Mouse (Mus musculus) midbrain, embryonic 12.5 days (tissue): ENCODE measurements at regions not wholly inside any gene's neighbourhood (a gene's known extent, or its start where the extent isn't known, plus 50 kb on each side); places are given as distances from the start of the nearest gene placed in this dataset.

Experiments used
- ATAC-seq: fragments of 200-750 bp; cut with Nextera tagmentation; 2 replicates; pipeline ENCODE4 v1.8.0; 2017; ENCODE audit warnings: low read depth, moderate TSS enrichment, moderate library complexity; ENCODE audit not compliant: low FRiP score
- H3K27ac ChIP-seq: fragments of 300-500 bp; sonication (generic); replicated peaks from 2 replicates; pipeline ENCODE4 v1.5.1; 2016; ENCODE audit warnings: mild to moderate bottlenecking
- H3K27me3 ChIP-seq: fragments of 300-500 bp; sonication (generic); 2 replicates; pipeline ENCODE4 v1.6.1; 2016; ENCODE audit warnings: mild to moderate bottlenecking
- H3K36me3 ChIP-seq: fragments of 300-500 bp; sonication (generic); 2 replicates; pipeline ENCODE4 v1.6.1; 2016
- H3K4me1 ChIP-seq: fragments of 300-500 bp; sonication (generic); 2 replicates; pipeline ENCODE4 v1.6.1; 2016
- H3K4me2 ChIP-seq: fragments of 300-500 bp; sonication (generic); replicated peaks from 2 replicates; pipeline ENCODE4 v1.6.1; 2016; ENCODE audit warnings: mild to moderate bottlenecking, moderate library complexity
- H3K4me3 ChIP-seq: fragments of 300-500 bp; sonication (generic); 2 replicates; pipeline ENCODE4 v1.5.1; 2016; ENCODE audit warnings: mild to moderate bottlenecking
- H3K9ac ChIP-seq: fragments of 300-500 bp; sonication (generic); replicated peaks from 2 replicates; pipeline ENCODE4 v1.6.1; 2016; ENCODE audit warnings: mild to moderate bottlenecking, moderate library complexity
- H3K9me3 ChIP-seq: fragments of 300-500 bp; sonication (generic); 2 replicates; pipeline ENCODE4 v1.6.1; 2016; ENCODE audit warnings: mild to moderate bottlenecking
- WGBS: fragments of 180-500 bp; shearing (Covaris S2); methylation state at CpG from one replicate; pipeline ENCODE4 v1.1.7; 2016; 5-methylcytosine and 5-hydroxymethylcytosine counted together

- no peaks in the 10 kb centered on the region for H3K9me3 ChIP-seq
- WGBS = 76% methylated on average over 1 of the region's 1 CpGs
- H3K4me1 ChIP-seq = no peaks in the 10 kb centered on the region
- H3K27ac ChIP-seq = no peak overlapping the region
- no peaks in the 10 kb centered on the region for H3K27me3 ChIP-seq
- H3K9ac ChIP-seq = no peak overlapping the region
- H3K4me2 ChIP-seq = no peak overlapping the region
- H3K36me3 ChIP-seq = no peaks in the 10 kb centered on the region
- no peak overlapping the region for H3K4me3 ChIP-seq
- ATAC-seq = no peak
Observed at GRCm38 (mm10) chr5:61943376-61943775, 134.8 kb downstream of the G6pd2 start.

GRCm38 (mm10) chr5:61985211-61985610 lies 176.6 kb downstream of the G6pd2 start:
- no peaks in the 10 kb centered on the region for H3K9me3 ChIP-seq
- no peak overlapping the region for H3K4me3 ChIP-seq
- H3K4me1 ChIP-seq = no peaks in the 10 kb centered on the region
- ATAC-seq = no peak
- H3K27ac ChIP-seq = no peak overlapping the region
- no peaks in the 10 kb centered on the region for H3K36me3 ChIP-seq
- H3K27me3 ChIP-seq = no peaks in the 10 kb centered on the region
- no peak overlapping the region for H3K4me2 ChIP-seq
- 51% methylated on average over 1 of the region's 1 CpGs for WGBS
- H3K9ac ChIP-seq = no peak overlapping the region

GRCm38 (mm10) chr5:62019506-62019905 lies 210.9 kb downstream of the G6pd2 start:
- Histone ChIP-seq H3K27me3 (no peaks in the 10 kb centered on the region), H3K27ac (no peak overlapping the region), H3K4me2 (no peak overlapping the region), H3K4me3 (no peak overlapping the region), H3K36me3 (no peaks in the 10 kb centered on the region), H3K9me3 (no peaks in the 10 kb centered on the region), H3K9ac (no peak overlapping the region), H3K4me1 (no peaks in the 10 kb centered on the region)
- WGBS = 84% methylated on average over 4 of the region's 4 CpGs
- no peak for ATAC-seq

DNA sequence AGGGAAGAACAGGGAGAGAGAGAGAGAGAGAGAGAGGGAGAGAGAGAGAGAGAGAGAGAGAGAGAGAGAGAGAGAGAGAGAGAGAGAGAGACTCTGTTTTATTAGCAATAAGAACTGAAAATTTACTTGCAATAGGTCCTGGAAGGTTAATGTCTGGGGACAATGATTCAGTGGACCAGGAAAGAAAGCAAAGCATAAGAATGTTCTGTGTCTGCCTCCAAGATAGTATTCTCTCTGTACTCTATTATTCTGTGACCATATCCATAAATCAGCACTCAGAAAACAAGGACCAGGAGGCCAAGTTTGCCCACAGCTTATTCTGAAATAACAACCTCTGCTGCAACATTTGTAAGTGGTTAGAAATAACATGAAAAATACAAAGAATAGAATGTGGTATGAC lies 211.6 kb downstream of the G6pd2 start:
- Histone ChIP-seq H3K27me3 (no peaks in the 10 kb centered on the region), H3K4me3 (no peak overlapping the region), H3K27ac (no peak overlapping the region), H3K4me1 (no peaks in the 10 kb centered on the region), H3K9me3 (no peaks in the 10 kb centered on the region), H3K4me2 (no peak overlapping the region), H3K36me3 (no peaks in the 10 kb centered on the region), H3K9ac (no peak overlapping the region)
- ATAC-seq = no peak

- Histone ChIP-seq H3K9ac (no peak overlapping the region), H3K27me3 (no peaks in the 10 kb centered on the region)
Observed at GRCm38 (mm10) chr5:62041475-62041874, 232.9 kb downstream of the G6pd2 start.

GRCm38 (mm10) chr5:62043678-62044077 lies 235.1 kb downstream of the G6pd2 start:
- H3K9ac ChIP-seq = no peak overlapping the region
- H3K4me1 ChIP-seq = no peaks in the 10 kb centered on the region
- H3K4me3 ChIP-seq = no peak overlapping the region
- no peaks in the 10 kb centered on the region for H3K36me3 ChIP-seq
- ATAC-seq = no peak
- H3K4me2 ChIP-seq = no peak overlapping the region
- 72% methylated on average over 2 of the region's 2 CpGs for WGBS
- no peak overlapping the region for H3K27ac ChIP-seq
- H3K9me3 ChIP-seq = no peaks in the 10 kb centered on the region
- no peaks in the 10 kb centered on the region for H3K27me3 ChIP-seq

More at GRCm38 (mm10) chr5:62041475-62041874, 232.9 kb downstream of the G6pd2 start:
- no peak for ATAC-seq
- Histone ChIP-seq H3K4me1 (no peaks in the 10 kb centered on the region), H3K9me3 (no peaks in the 10 kb centered on the region), H3K27ac (no peak overlapping the region), H3K4me2 (no peak overlapping the region), H3K4me3 (no peak overlapping the region), H3K36me3 (no peaks in the 10 kb centered on the region)
- 80% methylated on average over 2 of the region's 2 CpGs for WGBS

DNA sequence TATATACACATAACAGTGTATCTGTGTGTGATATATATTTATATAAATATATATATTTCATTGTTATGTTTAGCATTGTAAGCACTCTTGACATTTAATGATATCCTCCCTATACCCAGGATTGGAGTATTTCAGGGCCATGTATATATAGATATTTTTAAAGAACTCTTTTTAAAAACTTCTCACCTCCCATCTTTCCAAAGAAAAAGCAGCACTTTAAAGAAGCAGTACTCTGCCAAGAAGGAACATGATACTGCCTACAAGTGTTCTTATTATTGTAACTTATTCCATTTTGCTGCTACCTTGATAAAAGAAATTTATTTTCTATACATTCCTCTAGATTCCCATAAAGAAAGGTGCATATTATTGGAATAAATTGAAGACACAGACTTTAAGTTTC lies 270.4 kb downstream of the G6pd2 start:
- no peaks in the 10 kb centered on the region for H3K36me3 ChIP-seq
- H3K4me3 ChIP-seq = no peak overlapping the region
- ATAC-seq = no peak
- H3K9me3 ChIP-seq = no peaks in the 10 kb centered on the region
- H3K27ac ChIP-seq = no peak overlapping the region
- no peaks in the 10 kb centered on the region for H3K27me3 ChIP-seq
- H3K9ac ChIP-seq = no peak overlapping the region
- H3K4me2 ChIP-seq = no peak overlapping the region
- H3K4me1 ChIP-seq = no peaks in the 10 kb centered on the region

- no peak overlapping the region for H3K9ac ChIP-seq
- H3K4me2 ChIP-seq = no peak overlapping the region
- no peaks in the 10 kb centered on the region for H3K9me3 ChIP-seq
- no peaks in the 10 kb centered on the region for H3K36me3 ChIP-seq
- H3K27ac ChIP-seq = no peak overlapping the region
- no peak for ATAC-seq
- H3K27me3 ChIP-seq = no peaks in the 10 kb centered on the region
- no peak overlapping the region for H3K4me3 ChIP-seq
- no peaks in the 10 kb centered on the region for H3K4me1 ChIP-seq
- WGBS = 91% methylated on average over 1 of the region's 1 CpGs
Observed at GRCm38 (mm10) chr5:62089538-62089937, 280.9 kb downstream of the G6pd2 start.

- ATAC-seq = no peak
- H3K9me3 ChIP-seq = no peaks in the 10 kb centered on the region
- H3K4me2 ChIP-seq = no peak overlapping the region
- no peak overlapping the region for H3K27ac ChIP-seq
- no peak overlapping the region for H3K9ac ChIP-seq
- H3K4me1 ChIP-seq = no peaks in the 10 kb centered on the region
- no peaks in the 10 kb centered on the region for H3K36me3 ChIP-seq
- H3K4me3 ChIP-seq = no peak overlapping the region
- H3K27me3 ChIP-seq = no peaks in the 10 kb centered on the region
Observed at GRCm38 (mm10) chr5:62096052-62096451, 287.4 kb downstream of the G6pd2 start.

DNA sequence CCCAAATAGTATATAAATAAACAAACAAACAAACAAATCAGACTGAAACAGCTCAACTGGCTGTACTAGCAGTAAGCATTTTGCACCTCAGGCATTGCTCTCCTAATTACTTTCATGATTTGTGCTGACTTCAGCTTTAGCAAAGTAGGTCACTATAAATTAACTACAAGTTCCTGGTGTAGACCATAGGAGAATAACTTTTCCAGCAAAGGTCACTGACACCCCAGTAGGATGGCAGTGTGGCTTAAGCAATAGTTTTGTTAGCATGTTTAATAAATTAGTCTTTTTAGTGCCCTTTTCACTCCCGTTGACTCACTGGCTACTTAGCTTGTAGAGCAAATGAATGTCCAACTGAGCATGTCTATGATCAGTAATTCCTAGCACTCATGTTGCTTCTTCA lies 304.6 kb downstream of the G6pd2 start:
- Histone ChIP-seq H3K4me3 (no peak overlapping the region), H3K4me1 (no peaks in the 10 kb centered on the region), H3K9me3 (no peaks in the 10 kb centered on the region), H3K36me3 (no peaks in the 10 kb centered on the region), H3K9ac (no peak overlapping the region), H3K27ac (no peak overlapping the region), H3K27me3 (no peaks in the 10 kb centered on the region), H3K4me2 (no peak overlapping the region)
- WGBS = 76% methylated on average over 1 of the region's 1 CpGs
- ATAC-seq = no peak

GRCm38 (mm10) chr5:62113664-62114063 lies 305.0 kb downstream of the G6pd2 start:
- WGBS = 94% methylated on average over 1 of the region's 1 CpGs

DNA sequence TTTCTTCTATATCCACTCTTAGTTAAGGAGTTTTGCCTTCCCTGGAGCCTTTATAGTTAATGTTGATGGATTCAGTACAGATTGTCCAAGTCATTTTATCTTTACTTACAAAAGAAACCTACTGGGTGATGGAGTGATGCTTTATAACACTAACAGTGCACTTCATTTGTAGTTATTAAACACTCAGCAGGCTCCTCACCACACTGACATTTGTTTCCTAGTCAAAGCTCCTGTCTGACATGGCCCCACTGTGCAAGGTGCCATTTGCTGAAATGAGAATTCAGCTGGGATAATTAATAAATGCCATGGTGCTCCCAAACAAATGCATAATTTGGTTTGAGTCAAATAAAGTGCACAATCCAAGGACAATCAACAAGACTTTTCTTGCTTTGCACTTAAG lies 336.6 kb downstream of the G6pd2 start:
- H3K36me3 ChIP-seq = no peaks in the 10 kb centered on the region
- H3K27me3 ChIP-seq = no peaks in the 10 kb centered on the region
- no peaks in the 10 kb centered on the region for H3K4me1 ChIP-seq
- no peak overlapping the region for H3K4me3 ChIP-seq
- no peak overlapping the region for H3K9ac ChIP-seq
- no peaks in the 10 kb centered on the region for H3K9me3 ChIP-seq
- no peak overlapping the region for H3K27ac ChIP-seq
- H3K4me2 ChIP-seq = no peak overlapping the region
- peak; percentile 41; the same call in 1 of the 2 replicates for ATAC-seq

More at GRCm38 (mm10) chr5:62113664-62114063, 305.0 kb downstream of the G6pd2 start:
- Histone ChIP-seq H3K27ac (no peak overlapping the region), H3K36me3 (no peaks in the 10 kb centered on the region), H3K4me2 (no peak overlapping the region), H3K9ac (no peak overlapping the region), H3K9me3 (no peaks in the 10 kb centered on the region), H3K4me1 (no peaks in the 10 kb centered on the region), H3K4me3 (no peak overlapping the region), H3K27me3 (no peaks in the 10 kb centered on the region)
- no peak for ATAC-seq

DNA sequence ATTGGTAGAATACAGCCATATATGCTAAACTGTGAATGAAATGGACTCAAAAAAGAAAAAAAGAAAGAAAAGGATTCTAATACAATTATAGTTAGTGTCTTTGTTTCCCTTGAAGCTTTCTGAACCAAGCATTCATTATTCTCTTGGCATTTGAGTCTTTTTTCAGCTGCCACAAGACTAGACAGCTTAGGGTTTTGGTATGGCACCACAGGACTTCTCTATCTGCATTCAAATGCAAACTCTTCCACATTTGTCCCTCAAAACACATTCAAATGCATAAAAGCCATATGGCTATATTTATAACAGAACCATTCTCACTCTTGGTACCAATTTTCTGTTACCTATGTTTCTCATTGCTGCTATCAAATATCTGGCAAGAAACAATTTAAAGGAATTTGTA lies 338.8 kb downstream of the G6pd2 start:
- Histone ChIP-seq H3K9me3 (no peaks in the 10 kb centered on the region), H3K9ac (no peak overlapping the region), H3K27me3 (no peaks in the 10 kb centered on the region), H3K4me1 (no peaks in the 10 kb centered on the region), H3K4me2 (no peak overlapping the region), H3K4me3 (no peak overlapping the region), H3K27ac (no peak overlapping the region), H3K36me3 (no peaks in the 10 kb centered on the region)
- ATAC-seq = peak; percentile 61; the same call in 1 of the 2 replicates
